Mouse (Mus musculus): ENCODE data around the gene Fam131a. TPM values are rescaled to one million over a fixed set of nuclear protein-coding genes. Genes with fewer than 3 reads are reported as not detected.
A peak's percentile ranks its signal among the peaks of the same experiment; 100 is the strongest.

Gene Fam131a
- polyA plus RNA-seq, 1 experiment from 2014 or later: 11.2 TPM

DNA sequence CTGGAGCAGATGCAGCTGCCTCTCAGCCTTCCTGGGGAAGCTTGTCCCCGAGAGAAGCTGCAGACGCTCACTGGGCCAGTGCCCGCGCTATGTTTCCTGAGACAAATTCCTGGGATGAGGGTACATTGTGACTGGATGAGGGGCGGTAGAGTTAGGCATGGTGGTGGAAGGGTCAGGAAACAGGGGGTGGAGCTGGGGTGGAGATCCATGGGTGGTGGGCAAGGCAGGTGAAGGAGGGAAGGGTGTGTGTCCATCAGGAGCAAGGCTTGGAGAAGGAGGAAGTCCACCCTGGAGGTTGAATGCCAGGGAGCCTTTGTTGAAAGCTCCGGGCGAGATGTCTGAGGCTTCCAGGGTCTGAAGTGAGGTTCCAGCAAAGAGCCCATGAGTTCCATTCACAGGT, 32.3 kb downstream of the Fam131a start:
- ATAC-seq (ENCODE audit: low read depth): no peak
- H3K27ac ChIP-seq (replicated peaks; ENCODE audit: low read depth, low read length): no peak overlapping the region
- WGBS: 66% methylated on average over 5 of the region's 7 CpGs

DNA sequence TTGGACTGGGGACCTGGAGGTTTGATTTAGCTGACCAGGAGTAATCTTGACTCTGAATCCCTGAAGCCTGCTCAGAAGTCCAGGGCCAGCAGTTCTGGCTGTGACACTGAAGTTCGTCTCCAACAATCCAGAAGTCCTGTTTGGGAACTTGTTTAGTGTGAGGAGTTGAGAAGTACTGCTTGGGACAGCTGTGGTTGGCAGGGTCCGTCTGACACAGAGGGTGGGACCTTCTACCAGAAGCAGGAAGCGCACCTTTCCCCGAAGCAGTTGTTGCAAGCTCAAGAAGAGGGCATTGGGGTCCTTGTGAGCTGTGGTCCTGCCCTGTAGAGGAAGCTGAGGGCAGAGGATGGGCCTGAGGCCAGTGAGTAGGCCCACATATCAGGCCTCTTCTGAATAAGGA, 32.7 kb downstream of the Fam131a start:
- Histone ChIP-seq H3K36me3 (ENCODE audit: control insufficient read depth, insufficient read depth, low read length) (peaks cover 11% of the 10 kb centered on the region; the same call in 1 of the 2 replicates), H3K4me3 (ENCODE audit: low read depth, low read length) (no peak overlapping the region), H3K27ac (replicated peaks; ENCODE audit: low read depth, low read length) (no peak overlapping the region), H3K4me1 (ENCODE audit: control insufficient read depth, insufficient read depth, low read length) (no peaks in the 10 kb centered on the region), H3K9me3 (ENCODE audit: control insufficient read depth, low read length) (no peaks in the 10 kb centered on the region), H3K9ac (ENCODE audit: low read depth, low read length) (no peak overlapping the region), H3K27me3 (replicated peaks; ENCODE audit: control insufficient read depth, insufficient read depth, low read length) (no peaks in the 10 kb centered on the region), H3K4me2 (ENCODE audit: low read depth, low read length) (no peak overlapping the region)
- 90% methylated on average over 4 of the region's 4 CpGs for WGBS
- no peak for ATAC-seq (ENCODE audit: low read depth)
- no peak for DNase-seq (ENCODE audit: low spot score)

More for the DNA sequence above, 32.3 kb downstream of the Fam131a start:
- Histone ChIP-seq H3K36me3 (ENCODE audit: control insufficient read depth, insufficient read depth, low read length) (peaks cover 15% of the 10 kb centered on the region), H3K9ac (ENCODE audit: low read depth, low read length) (no peak overlapping the region), H3K9me3 (ENCODE audit: control insufficient read depth, low read length) (no peaks in the 10 kb centered on the region), H3K4me2 (ENCODE audit: low read depth, low read length) (no peak overlapping the region), H3K4me1 (ENCODE audit: control insufficient read depth, insufficient read depth, low read length) (no peaks in the 10 kb centered on the region), H3K27me3 (replicated peaks; ENCODE audit: control insufficient read depth, insufficient read depth, low read length) (no peaks in the 10 kb centered on the region), H3K4me3 (ENCODE audit: low read depth, low read length) (no peak overlapping the region)
- DNase-seq (ENCODE audit: low spot score): no peak

DNA sequence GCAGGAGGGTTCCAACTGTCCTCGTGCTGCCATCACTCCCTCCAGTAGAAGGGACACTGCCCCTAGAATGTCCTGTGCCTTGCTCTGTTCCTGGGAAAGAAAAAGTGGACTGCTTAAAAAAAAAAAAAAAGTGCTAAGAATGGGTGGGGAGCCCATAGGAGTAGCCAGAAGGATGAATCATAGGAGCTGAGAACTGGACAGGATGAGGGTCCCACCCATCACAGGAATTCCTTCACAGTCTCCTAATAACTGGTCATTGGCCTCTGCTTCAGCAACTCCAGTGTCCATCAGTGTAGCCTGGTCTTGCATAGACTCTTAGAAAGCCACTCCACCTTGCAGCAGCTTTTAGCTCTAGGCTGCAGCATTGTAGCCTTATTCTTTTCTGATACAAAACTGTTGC, 33.3 kb downstream of the Fam131a start:
- no peak overlapping the region for H3K4me3 ChIP-seq (ENCODE audit: low read depth, low read length)
- no peaks in the 10 kb centered on the region for H3K9me3 ChIP-seq (ENCODE audit: control insufficient read depth, low read length)
- no peaks in the 10 kb centered on the region for H3K27me3 ChIP-seq (replicated peaks; ENCODE audit: control insufficient read depth, insufficient read depth, low read length)
- no peak overlapping the region for H3K9ac ChIP-seq (ENCODE audit: low read depth, low read length)
- no peak for DNase-seq (ENCODE audit: low spot score)
- WGBS: 76% methylated on average over 1 of the region's 1 CpGs
- peaks cover 9% of the 10 kb centered on the region; the same call in 1 of the 2 replicates for H3K36me3 ChIP-seq (ENCODE audit: control insufficient read depth, insufficient read depth, low read length)
- no peaks in the 10 kb centered on the region for H3K4me1 ChIP-seq (ENCODE audit: control insufficient read depth, insufficient read depth, low read length)
- no peak overlapping the region for H3K4me2 ChIP-seq (ENCODE audit: low read depth, low read length)
- ATAC-seq (ENCODE audit: low read depth): no peak
- no peak overlapping the region for H3K27ac ChIP-seq (replicated peaks; ENCODE audit: low read depth, low read length)

DNA sequence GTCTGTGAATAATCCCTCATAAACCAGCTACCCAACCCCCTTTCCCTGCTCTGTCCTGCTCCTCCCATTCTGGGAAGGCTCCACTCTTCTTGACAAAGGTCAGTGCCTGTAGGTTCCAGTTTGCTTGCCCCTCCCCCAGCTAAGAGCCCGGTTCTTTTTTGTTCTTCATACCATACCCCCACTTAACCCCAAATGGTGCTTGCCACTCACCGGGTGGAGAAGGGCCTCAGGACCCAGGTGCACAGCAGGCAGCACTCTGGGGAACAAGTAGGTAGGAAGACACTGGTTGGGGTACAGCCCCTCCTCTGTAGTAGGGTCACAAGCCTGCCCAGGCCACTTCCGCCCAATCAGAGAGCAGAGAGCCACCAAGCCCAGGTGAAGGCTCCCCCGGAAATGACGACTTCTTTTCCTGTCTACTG, 37.3 kb downstream of the Fam131a start:
- no peak overlapping the region for H3K9ac ChIP-seq (ENCODE audit: low read depth, low read length)
- no peak overlapping the region for H3K4me2 ChIP-seq (ENCODE audit: low read depth, low read length)
- no peak for ATAC-seq (ENCODE audit: low read depth)
- WGBS: 30% methylated on average over 5 of the region's 5 CpGs
- DNase-seq (ENCODE audit: low spot score): no peak
- H3K36me3 ChIP-seq (ENCODE audit: control insufficient read depth, insufficient read depth, low read length): no peaks in the 10 kb centered on the region
- H3K9me3 ChIP-seq (ENCODE audit: control insufficient read depth, low read length): no peaks in the 10 kb centered on the region
- no peak overlapping the region for H3K27ac ChIP-seq (replicated peaks; ENCODE audit: low read depth, low read length)
- peaks cover 21% of the 10 kb centered on the region for H3K27me3 ChIP-seq (replicated peaks; ENCODE audit: control insufficient read depth, insufficient read depth, low read length)
- no peak overlapping the region for H3K4me3 ChIP-seq (ENCODE audit: low read depth, low read length)
- H3K4me1 ChIP-seq (ENCODE audit: control insufficient read depth, insufficient read depth, low read length): peaks cover 7% of the 10 kb centered on the region; the same call in 1 of the 2 replicates

DNA sequence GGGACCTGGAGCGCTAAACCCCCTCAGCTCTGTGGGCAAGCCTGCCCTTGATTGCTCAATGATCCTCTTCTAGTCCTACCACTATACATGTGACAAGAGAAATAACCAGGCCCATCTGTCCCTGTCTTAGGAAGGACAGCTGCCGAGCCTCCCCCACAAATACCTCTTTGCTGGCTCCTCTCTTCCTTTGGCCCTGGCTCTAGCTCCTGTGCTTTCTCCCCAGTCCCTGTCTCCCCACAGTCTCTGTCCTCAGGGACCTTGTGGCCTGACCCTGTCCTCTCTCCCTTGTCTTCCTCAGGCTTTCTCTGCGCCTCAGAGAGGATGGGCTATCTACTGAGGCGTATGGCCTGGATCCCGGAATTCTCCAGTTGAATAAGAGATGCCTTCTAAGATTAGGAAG, 38.6 kb downstream of the Fam131a start:
- no peak for ATAC-seq (ENCODE audit: low read depth)
- Histone ChIP-seq H3K4me1 (ENCODE audit: control insufficient read depth, insufficient read depth, low read length) (peaks cover 7% of the 10 kb centered on the region; the same call in 1 of the 2 replicates), H3K36me3 (ENCODE audit: control insufficient read depth, insufficient read depth, low read length) (no peaks in the 10 kb centered on the region), H3K4me3 (ENCODE audit: low read depth, low read length) (no peak overlapping the region), H3K27ac (replicated peaks; ENCODE audit: low read depth, low read length) (peak overlapping the region; percentile 83; the same call in 1 of the 2 replicates), H3K4me2 (ENCODE audit: low read depth, low read length) (peak overlapping the region; percentile 98; the same call in 1 of the 2 replicates), H3K9me3 (ENCODE audit: control insufficient read depth, low read length) (no peaks in the 10 kb centered on the region), H3K27me3 (replicated peaks; ENCODE audit: control insufficient read depth, insufficient read depth, low read length) (peaks cover 26% of the 10 kb centered on the region), H3K9ac (ENCODE audit: low read depth, low read length) (no peak overlapping the region)
- DNase-seq (ENCODE audit: low spot score): no peak
- 67% methylated on average over 5 of the region's 5 CpGs for WGBS

DNA sequence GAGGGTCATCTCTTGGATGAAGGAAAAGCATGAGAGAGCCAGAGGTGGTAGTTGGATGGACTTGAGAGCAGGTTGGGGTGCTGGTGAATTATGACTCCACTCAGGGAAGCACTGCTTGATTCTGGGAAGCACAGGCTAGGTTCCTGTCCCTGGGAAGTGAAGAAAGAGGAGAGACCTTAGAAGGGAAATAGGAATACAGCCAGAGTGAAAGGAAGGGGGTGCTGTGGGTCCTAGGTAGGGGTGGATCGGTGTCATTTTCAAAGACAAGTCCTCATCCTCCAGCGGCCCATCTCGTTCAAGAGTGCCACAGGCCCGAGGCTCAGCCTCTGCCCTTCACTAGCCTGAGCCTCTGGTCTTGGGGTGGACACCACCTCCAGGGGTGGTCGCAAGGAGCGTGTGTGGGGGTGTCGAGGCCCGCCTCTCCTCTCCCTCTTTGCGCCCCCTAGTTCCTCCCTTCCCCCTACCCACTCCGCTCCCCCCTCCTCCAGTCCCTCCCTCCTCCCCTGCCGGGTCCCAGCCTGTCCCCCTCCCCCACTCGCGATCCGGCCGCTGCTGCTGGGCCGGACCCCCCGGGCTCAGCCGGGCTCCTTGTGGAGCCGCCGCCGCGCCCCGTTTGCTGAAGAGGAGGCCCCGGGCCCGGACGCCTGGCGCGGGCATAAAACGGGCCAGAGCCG, 39.3 kb downstream of the Fam131a start:
- DNase-seq (ENCODE audit: low spot score) (peak; percentile 54), ATAC-seq (ENCODE audit: low read depth) (peak; percentile 42)
- Histone ChIP-seq H3K27me3 (replicated peaks; ENCODE audit: control insufficient read depth, insufficient read depth, low read length) (peaks cover 26% of the 10 kb centered on the region), H3K4me3 (ENCODE audit: low read depth, low read length) (peak overlapping the region; percentile 74), H3K27ac (replicated peaks; ENCODE audit: low read depth, low read length) (peak overlapping the region; percentile 83), H3K9me3 (ENCODE audit: control insufficient read depth, low read length) (no peaks in the 10 kb centered on the region), H3K4me2 (ENCODE audit: low read depth, low read length) (peak overlapping the region; percentile 98), H3K36me3 (ENCODE audit: control insufficient read depth, insufficient read depth, low read length) (peaks cover 6% of the 10 kb centered on the region; the same call in 1 of the 2 replicates), H3K9ac (ENCODE audit: low read depth, low read length) (peak overlapping the region; percentile 83), H3K4me1 (ENCODE audit: control insufficient read depth, insufficient read depth, low read length) (peaks cover 7% of the 10 kb centered on the region; the same call in 1 of the 2 replicates)
- under 1% methylated on average over 21 of the region's 30 CpGs for WGBS

DNA sequence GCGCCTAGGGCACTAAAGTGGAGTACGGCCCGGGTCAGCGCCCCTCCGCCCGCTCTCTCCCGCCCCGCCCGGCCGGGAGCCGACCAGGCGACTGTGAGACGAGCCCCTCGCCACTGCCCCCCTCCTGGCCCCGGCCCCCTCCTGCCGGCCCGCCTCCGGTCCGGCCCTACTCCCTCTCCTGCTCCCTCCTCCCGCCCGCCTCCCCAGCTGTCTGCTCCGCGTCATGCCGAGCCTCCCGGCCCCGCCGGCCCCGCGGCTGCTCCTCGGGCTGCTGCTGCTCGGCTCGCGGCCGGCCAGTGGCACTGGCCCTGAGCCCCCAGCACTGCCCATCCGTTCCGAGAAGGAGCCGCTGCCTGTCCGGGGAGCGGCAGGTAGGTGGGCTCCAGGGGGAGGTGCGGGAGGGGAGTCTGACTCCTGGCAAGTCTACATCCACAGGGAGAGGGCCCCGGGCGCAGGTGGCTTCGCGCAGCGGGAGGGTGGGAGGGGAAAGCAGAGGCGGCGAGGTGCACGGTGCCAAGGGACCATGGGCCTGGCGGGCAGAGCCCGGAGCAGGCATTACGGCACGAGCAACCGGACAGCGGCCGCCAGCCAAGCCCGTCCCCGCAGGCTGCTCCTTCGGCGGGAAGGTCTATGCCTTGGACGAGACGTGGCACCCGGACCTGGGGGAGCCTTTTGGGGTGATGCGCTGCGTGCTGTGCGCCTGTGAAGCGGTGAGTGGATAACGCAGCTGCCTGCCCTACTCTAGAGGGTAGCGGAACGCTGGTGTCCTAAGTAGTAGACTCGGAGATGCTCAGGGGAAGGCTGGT, 40.1 kb downstream of the Fam131a start, which contains the start of gene Chrd:
Gene Chrd (plus strand): TSS at position 203 of the 806 bp plus-strand sequence.
- WGBS: under 1% methylated on average over 27 of the region's 70 CpGs
- Histone ChIP-seq H3K9ac (ENCODE audit: low read depth, low read length) (peak within 1 kb of the TSS; percentile 83), H3K27me3 (replicated peaks; ENCODE audit: control insufficient read depth, insufficient read depth, low read length) (peaks cover 26% of the 10 kb centered on the region), H3K36me3 (ENCODE audit: control insufficient read depth, insufficient read depth, low read length) (peaks cover 9% of the 10 kb centered on the region; the same call in 1 of the 2 replicates), H3K9me3 (ENCODE audit: control insufficient read depth, low read length) (no peaks in the 10 kb centered on the region), H3K4me3 (ENCODE audit: low read depth, low read length) (peak within 1 kb of the TSS; percentile 74), H3K4me1 (ENCODE audit: control insufficient read depth, insufficient read depth, low read length) (peaks cover 7% of the 10 kb centered on the region; the same call in 1 of the 2 replicates), H3K4me2 (ENCODE audit: low read depth, low read length) (peak within 1 kb of the TSS; percentile 98), H3K27ac (replicated peaks; ENCODE audit: low read depth, low read length) (peak within 1 kb of the TSS; percentile 83)
- DNase-seq (ENCODE audit: low spot score): peak; percentile 85
- ATAC-seq (ENCODE audit: low read depth): peak; percentile 90
